Mouse (Mus musculus) spleen, embryonic (tissue): Measurements from ENCODE around the gene Igdcc4.

Source experiments
- CTCF ChIA-PET: fragments of 350-600 bp; sonication (Branson Sonifier 250); formaldehyde crosslinking; loops from one replicate; lab custom pipeline; 2022; lab: Charles Lee

The Igdcc4 gene

GRCm38 (mm10) chr9:65153331-65153711 lies 52.0 kb downstream of the Igdcc4 start:
- CTCF ChIA-PET = no interaction called here

- CTCF ChIA-PET = no interaction called here
Measured at GRCm38 (mm10) chr9:65154692-65155455, 53.6 kb downstream of the Igdcc4 start.

GRCm38 (mm10) chr9:65156604-65157003 lies 55.3 kb downstream of the Igdcc4 start:
- CTCF ChIA-PET = interaction anchor here (0.8 kb wide), 1 partner anchor 124 kb away, joined by 3 read pairs; no protein-coding TSS in a partner anchor

- CTCF ChIA-PET = no interaction called here
Measured at GRCm38 (mm10) chr9:65157631-65158030, 56.3 kb downstream of the Igdcc4 start.

- CTCF ChIA-PET = no interaction called here
Measured at GRCm38 (mm10) chr9:65161188-65161587, 59.9 kb downstream of the Igdcc4 start.

DNA sequence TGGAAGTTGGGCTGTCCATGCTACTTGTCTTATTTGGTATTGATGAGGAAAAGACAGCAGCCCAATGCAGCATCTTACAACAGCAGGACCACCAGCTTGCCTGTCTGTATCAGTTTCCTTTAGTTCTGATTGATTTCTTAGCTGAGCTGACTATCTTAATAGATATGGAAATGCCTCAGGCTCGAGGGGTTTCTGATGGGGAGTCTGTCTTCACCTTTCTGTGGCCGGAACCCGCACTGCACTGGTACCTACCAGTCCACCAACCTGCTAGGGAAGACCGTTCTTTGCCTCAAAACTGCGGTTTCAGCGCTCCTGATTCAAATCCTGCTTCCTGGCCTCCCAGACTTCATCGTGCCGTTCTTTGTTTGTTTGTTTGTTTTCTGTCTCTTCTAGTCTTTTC lies 60.6 kb downstream of the Igdcc4 start:
- CTCF ChIA-PET = no interaction called here

- CTCF ChIA-PET = no interaction called here
Measured at GRCm38 (mm10) chr9:65162711-65163639, 61.7 kb downstream of the Igdcc4 start.

GRCm38 (mm10) chr9:65164870-65165269 lies 63.6 kb downstream of the Igdcc4 start:
- CTCF ChIA-PET = interaction anchor here (0.7 to 1.5 kb wide), 4 partner anchors 24 to 135 kb away, joined by 3 to 8 read pairs (median 4); no protein-coding TSS in a partner anchor

DNA sequence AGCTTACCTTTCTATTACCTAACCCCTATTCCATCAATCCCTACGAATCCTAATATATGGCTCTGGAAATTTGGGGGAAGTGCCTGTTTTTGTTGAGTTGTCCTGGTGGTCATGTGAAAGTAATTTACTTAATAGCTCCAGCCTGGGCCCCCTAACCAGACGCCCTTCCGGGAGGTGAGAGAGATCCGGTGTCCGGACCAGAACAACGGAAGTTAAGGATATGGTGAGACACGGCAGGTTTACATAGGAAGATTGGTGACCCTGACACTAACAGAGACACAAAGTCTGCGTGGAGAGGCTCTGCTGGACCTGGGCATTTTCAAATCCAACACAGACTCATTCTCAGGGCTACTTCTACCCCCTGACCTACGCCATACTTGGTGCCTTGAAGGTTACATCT lies 65.1 kb downstream of the Igdcc4 start:
- CTCF ChIA-PET = interaction anchor here (0.7 to 0.9 kb wide), 2 partner anchors 24 to 170 kb away, joined by 3 to 6 read pairs; no protein-coding TSS in a partner anchor

- CTCF ChIA-PET = interaction anchor here (0.6 kb wide), 1 partner anchor 28 kb away, joined by 3 read pairs; the partner anchor contains the start of gene Igdcc3
Measured at GRCm38 (mm10) chr9:65168534-65168933, 67.2 kb downstream of the Igdcc4 start.

DNA sequence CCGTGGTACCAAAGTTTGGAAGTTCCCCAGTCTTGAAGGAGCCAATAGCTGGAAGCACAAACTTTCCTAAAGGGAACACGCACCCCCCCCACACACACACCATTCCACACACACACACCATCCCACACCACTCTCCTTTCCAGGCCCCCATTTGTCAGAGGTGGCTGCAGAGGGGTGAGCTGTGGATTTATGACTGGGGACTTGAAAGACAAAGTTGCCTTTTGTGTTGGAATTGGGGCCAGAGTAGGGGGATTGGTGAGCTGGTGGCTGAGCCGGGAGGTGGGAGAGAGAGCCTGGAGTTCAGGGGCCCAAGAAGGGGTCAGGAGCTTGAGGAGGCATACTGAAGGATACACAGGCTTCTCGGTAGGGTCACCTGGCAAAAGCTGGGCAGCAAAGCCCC lies 67.7 kb downstream of the Igdcc4 start:
- CTCF ChIA-PET = interaction anchor here (0.6 to 0.7 kb wide), 3 partner anchors 17 to 28 kb away, joined by 3 read pairs; partner anchors contain the start of gene Igdcc3

GRCm38 (mm10) chr9:65172654-65173053 lies 71.4 kb downstream of the Igdcc4 start:
- CTCF ChIA-PET = no interaction called here

DNA sequence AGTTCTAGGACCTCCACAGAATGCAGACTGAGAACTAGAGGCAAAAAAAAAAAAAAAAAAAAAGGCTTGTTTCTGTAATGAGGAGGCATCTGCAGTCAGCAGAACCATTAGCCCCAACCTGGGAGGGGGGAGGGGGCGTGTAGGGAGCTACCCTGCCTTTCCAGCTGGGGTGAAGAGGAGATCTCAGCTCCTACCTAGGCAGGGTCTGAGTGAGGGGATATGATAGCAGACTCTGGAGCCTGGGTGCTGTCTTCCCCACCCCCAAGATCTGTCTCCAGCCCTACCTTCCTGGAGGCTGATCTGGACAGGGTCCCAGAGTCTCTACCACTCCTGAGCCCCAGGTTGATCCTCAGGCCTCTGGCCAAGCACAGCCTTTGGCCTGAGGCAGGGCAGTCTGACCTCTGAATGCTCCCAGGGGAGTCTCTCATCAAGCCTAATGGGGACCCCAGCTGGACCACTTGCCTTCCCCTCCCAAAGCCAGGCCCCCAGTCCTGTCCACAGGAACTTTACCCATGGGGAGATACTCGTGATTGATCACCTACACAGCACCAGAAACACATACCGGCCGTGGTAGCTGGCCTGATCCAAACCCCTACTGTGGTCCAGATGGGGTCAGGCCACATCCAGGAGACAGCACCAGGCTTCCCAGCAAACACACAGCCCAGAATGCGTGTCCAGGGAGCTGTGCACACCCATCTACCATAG lies 74.1 kb downstream of the Igdcc4 start:
- CTCF ChIA-PET = no interaction called here

DNA sequence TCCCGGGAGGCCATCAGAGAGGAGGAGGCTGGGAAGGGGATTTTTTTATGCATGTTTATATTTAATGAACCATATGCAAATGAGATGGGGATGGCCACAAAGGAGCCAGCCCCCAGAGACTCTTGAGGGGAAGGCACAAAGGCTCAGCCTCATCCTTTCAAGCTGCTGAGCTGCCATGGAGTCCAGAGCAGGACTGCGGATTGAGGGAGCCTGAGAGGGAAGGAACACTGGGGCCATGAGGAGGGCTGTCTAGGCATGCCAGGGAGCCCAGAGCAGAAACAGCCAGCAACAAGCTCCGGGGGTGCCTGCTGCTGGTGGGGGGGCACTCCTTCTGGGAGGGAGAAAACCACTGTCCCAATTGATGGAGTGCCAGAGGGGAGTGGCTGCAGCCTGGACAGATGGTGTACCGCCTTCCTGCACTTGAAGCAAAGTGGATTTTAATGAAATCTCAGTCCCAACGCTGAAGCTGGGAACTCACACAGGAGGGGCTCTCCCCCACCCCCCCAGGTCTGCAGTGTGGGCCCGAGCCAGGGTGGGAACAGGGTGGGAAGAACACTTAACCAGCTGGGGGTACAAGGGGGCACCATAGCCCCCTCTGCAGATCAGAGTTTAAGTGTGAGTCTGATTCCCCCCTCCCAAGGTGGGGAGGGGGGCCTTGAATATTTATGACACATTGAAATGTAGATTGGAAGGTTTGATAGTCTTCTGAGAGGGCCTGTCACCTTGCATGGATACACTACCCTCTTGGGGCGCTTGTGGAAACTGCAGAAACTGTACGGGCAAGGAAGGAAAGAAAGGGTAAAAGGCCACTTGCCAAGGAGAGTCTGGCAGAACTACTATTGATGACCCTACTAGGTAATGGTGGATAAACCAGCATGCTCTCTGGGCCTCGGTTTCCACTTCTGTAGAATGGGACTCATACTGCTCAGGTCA lies 74.9 kb downstream of the Igdcc4 start:
- CTCF ChIA-PET = no interaction called here

- CTCF ChIA-PET = no interaction called here
Measured at GRCm38 (mm10) chr9:65177497-65177896, 76.2 kb downstream of the Igdcc4 start.

GRCm38 (mm10) chr9:65177912-65178311 lies 76.6 kb downstream of the Igdcc4 start:
- CTCF ChIA-PET = no interaction called here

DNA sequence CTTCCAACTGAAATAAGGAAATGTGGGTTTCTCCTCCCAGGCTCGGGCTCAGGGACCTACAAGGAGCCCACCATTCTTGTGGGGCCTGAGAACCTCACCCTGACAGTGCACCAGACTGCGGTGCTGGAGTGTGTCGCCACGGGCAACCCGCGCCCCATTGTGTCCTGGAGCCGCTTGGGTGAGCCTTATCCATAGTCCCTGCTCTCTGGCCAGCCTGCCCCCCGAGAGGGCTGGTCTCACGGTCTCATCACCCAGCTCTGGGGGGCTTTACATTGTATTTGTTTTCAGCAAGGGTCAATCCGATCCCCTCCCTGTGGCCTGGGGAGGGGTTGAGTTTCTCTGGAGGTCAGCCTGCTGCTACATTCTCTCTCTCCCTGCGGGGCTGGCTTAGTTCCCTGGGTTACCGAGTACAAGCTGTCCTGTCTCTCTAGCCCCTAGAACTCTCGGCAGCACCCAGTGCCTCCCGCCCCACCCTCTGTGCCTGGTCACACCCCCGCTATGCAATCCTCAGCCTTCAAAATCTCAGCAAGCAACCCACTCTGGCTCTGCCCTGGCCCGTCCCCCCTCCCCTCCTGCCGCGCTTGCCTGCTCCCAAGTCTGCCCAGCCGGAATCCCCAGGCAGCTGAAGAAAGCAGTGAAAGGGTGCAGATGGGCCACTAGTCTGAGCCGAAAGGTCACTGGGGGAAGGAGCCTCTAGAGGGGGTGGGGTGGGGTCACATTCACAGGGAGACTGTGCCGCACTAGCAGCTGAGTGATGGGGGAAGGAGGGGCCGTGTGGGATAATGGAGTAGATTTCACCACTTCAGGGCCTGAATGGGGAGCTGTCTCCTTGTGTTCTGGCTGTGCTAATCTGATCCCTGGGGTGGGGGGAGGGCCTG lies 77.3 kb downstream of the Igdcc4 start:
- CTCF ChIA-PET = interaction anchor here (0.5 kb wide), 1 partner anchor 214 kb away, joined by 4 read pairs; no protein-coding TSS in a partner anchor

DNA sequence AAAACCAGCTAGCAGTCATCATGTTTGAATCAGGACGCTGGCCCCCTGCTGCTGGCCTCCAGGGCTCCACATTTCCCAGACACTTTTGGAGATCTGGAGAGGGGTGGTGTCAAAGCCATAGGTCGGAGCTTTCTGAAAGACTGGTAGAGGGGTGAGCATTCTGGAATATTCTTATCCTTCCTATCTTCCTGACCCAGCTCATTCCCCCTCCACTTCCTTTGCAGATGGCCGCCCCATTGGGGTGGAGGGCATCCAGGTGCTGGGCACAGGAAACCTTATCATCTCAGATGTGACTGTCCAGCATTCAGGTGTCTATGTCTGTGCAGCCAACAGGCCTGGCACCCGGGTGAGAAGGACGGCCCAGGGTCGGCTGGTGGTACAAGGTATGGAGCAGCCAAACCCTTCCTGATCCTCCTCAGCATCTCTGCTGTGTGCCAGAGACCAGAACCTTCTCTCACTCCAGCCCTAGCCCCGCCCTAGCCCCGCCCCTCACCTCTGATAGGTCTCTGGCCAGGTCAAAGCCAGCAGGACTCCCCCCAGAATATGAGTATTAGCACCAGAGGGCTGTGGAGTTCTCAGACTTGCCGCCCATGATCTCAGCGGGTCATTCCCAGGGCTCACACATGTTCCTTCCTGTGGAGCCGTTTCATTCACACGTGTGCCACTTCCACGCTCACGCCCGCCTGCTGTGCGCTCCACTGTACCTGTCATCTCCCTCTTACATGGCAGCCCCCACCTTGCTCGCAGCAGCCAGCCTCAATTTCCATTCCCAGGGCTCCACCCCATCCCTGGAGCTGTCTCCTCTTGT lies 78.7 kb downstream of the Igdcc4 start:
- CTCF ChIA-PET = interaction anchor here (0.6 kb wide), 1 partner anchor 619 kb away, joined by 14 read pairs; no protein-coding TSS in a partner anchor
